Mouse (Mus musculus): Measurements from ENCODE around the gene Map3k12.

Map3k12 gene

DNA sequence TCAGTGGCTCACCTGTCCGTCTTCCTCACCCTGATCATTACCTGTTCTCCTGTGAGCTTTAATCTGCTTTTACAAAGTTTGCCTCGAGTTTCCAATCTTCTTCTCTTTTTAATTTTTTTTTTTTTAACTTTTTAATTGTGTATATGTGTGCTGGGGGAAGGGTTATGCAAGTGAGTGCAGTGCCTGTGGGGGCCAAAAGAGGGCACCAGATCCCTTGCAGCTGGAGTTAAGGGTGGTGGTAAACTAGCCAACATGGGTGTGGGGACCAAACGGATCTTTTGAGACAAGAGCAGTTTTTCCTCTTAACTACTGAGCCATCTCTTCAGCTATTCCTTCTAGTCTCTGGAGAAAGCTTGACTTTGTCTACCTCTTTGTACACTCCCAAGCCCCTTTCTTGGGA, 11.1 kb upstream of the Map3k12 start:
- no peaks in the 10 kb centered on the region for H3K9me3 ChIP-seq (ENCODE audit: low read length)
- no peak overlapping the region for H3K4me3 ChIP-seq (replicated peaks; ENCODE audit: low read length)
- TF ChIP-seq NANOG (IDR thresholded peaks at IDR 0.05; ENCODE audit: borderline replicate concordance, low read length) (no peak), CTCF (conservative IDR thresholded peaks at IDR 0.05; ENCODE audit: low read length) (peak; percentile 88)
- peaks cover 80% of the 10 kb centered on the region for H3K36me3 ChIP-seq (ENCODE audit: insufficient read depth, low read length)
- no peaks in the 10 kb centered on the region for H3K27me3 ChIP-seq (ENCODE audit: insufficient read depth, low read length)
- H3K4me1 ChIP-seq (replicated peaks; ENCODE audit: low read depth, low read length), result peaks cover 8% of the 10 kb centered on the region

DNA sequence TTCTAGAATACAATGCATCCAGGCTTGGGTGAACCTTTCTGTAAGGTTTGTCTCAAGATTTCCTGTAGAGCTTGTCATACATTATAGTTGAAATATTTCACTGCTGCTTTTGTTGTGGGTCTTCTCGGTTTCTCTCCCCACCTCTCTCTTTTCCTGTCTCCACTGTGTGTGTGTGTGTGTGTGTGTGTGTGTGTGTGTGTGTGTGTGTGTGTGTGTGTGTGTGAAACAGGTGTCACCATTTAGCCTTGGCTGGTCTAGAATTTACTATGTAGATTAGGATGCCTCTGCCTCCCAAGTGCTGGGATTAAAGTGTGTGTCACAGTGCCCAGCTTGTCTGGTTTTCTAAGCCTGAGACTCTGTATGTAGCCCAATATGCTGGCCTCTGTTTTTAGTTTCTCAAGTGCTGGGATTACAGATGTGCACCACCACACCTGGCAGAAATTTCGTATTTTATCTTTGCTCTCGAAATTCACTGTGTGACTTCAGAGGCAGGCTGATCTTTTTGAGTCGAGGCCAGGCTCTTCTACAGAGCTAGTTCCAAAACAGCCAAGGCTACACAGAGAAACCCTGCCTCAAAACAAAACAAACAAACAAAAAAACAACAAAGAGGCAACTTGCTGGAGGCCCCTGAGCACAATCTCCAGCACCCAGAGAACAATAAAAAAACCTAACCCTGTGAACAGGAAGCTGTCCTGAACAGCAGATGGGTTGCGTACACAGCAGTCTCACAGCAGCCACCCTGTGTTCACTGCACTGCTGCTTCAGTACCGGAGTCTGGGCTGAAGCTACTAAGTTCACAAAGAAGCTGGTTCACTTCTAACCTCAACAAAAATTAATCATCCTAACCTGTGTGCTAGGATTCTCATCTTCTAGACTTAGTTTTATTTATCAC, 9.5 kb upstream of the Map3k12 start:
- Histone ChIP-seq H3K4me1 (replicated peaks; ENCODE audit: low read depth, low read length) (peaks cover 21% of the 10 kb centered on the region), H3K36me3 (ENCODE audit: insufficient read depth, low read length) (peaks cover 84% of the 10 kb centered on the region), H3K9me3 (ENCODE audit: low read length) (no peaks in the 10 kb centered on the region), H3K4me3 (replicated peaks; ENCODE audit: low read length) (no peak overlapping the region), H3K27me3 (ENCODE audit: insufficient read depth, low read length) (no peaks in the 10 kb centered on the region)
- TF ChIP-seq POU5F1 (IDR thresholded peaks at IDR 0.05; ENCODE audit: borderline replicate concordance, low read length), result no peak
- no peak for TF ChIP-seq CTCF (conservative IDR thresholded peaks at IDR 0.05; ENCODE audit: low read length)
- TF ChIP-seq NANOG (IDR thresholded peaks at IDR 0.05; ENCODE audit: borderline replicate concordance, low read length), result no peak

DNA sequence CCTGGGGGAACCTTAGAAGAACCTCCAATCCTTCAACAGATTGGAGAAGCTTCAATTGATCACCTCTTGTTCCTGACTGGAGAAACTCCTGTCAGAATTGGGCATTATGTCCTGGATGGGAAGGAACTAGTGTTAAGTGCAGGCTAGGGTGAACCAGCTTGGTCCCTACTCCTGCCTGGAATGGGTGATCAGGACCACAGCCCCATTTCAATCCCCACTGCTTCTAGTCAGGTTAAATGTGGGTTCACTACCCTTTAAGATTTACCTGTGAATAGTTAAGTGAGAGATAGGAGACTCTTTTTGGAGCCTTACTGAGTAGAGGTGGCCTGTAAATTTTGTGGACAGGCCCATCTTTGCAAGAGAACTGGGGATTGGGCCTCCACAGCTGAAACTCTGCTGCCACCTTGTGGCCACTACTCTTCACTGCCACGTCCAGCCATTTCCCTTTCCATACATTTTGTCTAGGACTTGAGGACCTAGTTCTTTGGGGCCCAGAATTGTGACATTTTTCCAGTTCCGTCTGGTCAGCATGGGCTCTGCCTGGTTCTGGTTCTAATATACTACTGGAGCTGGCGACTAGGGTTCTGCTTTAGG, 8.1 kb upstream of the Map3k12 start, which contains the start of gene Npff:
Gene Npff (minus strand): TSS at position 51 of the 594 bp plus-strand sequence.
- Histone ChIP-seq H3K36me3 (ENCODE audit: insufficient read depth, low read length) (peaks cover 86% of the 10 kb centered on the region), H3K27me3 (ENCODE audit: insufficient read depth, low read length) (no peaks in the 10 kb centered on the region), H3K9me3 (ENCODE audit: low read length) (no peaks in the 10 kb centered on the region), H3K4me1 (replicated peaks; ENCODE audit: low read depth, low read length) (peaks cover 35% of the 10 kb centered on the region), H3K4me3 (replicated peaks; ENCODE audit: low read length) (no peak within 1 kb of the TSS)
- TF ChIP-seq NANOG (IDR thresholded peaks at IDR 0.05; ENCODE audit: borderline replicate concordance, low read length) (no peak), POU5F1 (IDR thresholded peaks at IDR 0.05; ENCODE audit: borderline replicate concordance, low read length) (no peak), CTCF (conservative IDR thresholded peaks at IDR 0.05; ENCODE audit: low read length) (peak; percentile 96)

DNA sequence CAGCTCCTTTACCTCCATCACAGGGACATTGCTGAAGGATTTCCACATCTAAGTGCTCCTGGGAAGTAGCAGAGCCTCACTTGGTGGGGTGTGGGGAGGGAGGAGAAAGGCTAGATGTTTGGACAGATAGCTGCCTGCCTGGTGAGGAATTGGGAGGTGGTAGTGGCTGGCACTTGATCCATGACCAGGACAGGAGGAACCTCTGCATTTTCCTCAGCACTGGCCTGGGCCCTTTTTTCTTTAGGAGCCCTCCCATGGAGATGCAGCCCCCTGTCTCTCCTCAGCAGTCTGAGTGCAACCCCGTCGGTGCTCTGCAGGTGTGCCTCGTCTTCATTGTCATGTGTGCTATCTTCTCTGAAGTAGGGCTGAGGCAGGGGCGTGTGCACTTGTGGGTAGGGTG, 4.6 kb upstream of the Map3k12 start:
- Histone ChIP-seq H3K4me1 (replicated peaks; ENCODE audit: low read depth, low read length) (peaks cover 52% of the 10 kb centered on the region), H3K27me3 (ENCODE audit: insufficient read depth, low read length) (no peaks in the 10 kb centered on the region), H3K36me3 (ENCODE audit: insufficient read depth, low read length) (peaks cover 65% of the 10 kb centered on the region), H3K4me3 (replicated peaks; ENCODE audit: low read length) (no peak overlapping the region), H3K9me3 (ENCODE audit: low read length) (no peaks in the 10 kb centered on the region)
- no peak for TF ChIP-seq NANOG (IDR thresholded peaks at IDR 0.05; ENCODE audit: borderline replicate concordance, low read length)

DNA sequence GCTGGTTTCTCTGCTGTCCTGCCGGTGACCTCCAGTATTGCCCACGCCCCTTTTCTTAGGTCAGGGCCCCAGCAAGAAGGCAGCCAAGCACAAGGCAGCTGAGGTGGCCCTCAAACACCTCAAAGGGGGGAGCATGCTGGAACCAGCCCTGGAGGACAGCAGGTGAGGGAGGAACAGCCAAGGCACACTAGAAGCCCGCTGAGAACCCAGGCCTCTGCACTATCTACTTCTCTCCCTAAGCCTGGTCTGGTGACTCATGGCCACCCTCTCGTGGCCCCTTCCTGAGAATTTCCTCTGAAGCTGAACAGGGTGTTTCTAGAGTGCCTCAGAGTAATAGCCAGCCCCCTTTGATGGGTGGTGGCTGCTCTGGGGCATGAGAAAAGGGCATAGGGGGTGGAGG, 3.6 kb upstream of the Map3k12 start:
- no peaks in the 10 kb centered on the region for H3K9me3 ChIP-seq (ENCODE audit: low read length)
- H3K27me3 ChIP-seq (ENCODE audit: insufficient read depth, low read length), result no peaks in the 10 kb centered on the region
- H3K4me1 ChIP-seq (replicated peaks; ENCODE audit: low read depth, low read length), result peaks cover 62% of the 10 kb centered on the region
- TF ChIP-seq CTCF (conservative IDR thresholded peaks at IDR 0.05; ENCODE audit: low read length), result no peak
- no peak for TF ChIP-seq POU5F1 (IDR thresholded peaks at IDR 0.05; ENCODE audit: borderline replicate concordance, low read length)
- TF ChIP-seq NANOG (IDR thresholded peaks at IDR 0.05; ENCODE audit: borderline replicate concordance, low read length), result no peak
- H3K4me3 ChIP-seq (replicated peaks; ENCODE audit: low read length), result peak overlapping the region; percentile 26
- peaks cover 58% of the 10 kb centered on the region for H3K36me3 ChIP-seq (ENCODE audit: insufficient read depth, low read length)

DNA sequence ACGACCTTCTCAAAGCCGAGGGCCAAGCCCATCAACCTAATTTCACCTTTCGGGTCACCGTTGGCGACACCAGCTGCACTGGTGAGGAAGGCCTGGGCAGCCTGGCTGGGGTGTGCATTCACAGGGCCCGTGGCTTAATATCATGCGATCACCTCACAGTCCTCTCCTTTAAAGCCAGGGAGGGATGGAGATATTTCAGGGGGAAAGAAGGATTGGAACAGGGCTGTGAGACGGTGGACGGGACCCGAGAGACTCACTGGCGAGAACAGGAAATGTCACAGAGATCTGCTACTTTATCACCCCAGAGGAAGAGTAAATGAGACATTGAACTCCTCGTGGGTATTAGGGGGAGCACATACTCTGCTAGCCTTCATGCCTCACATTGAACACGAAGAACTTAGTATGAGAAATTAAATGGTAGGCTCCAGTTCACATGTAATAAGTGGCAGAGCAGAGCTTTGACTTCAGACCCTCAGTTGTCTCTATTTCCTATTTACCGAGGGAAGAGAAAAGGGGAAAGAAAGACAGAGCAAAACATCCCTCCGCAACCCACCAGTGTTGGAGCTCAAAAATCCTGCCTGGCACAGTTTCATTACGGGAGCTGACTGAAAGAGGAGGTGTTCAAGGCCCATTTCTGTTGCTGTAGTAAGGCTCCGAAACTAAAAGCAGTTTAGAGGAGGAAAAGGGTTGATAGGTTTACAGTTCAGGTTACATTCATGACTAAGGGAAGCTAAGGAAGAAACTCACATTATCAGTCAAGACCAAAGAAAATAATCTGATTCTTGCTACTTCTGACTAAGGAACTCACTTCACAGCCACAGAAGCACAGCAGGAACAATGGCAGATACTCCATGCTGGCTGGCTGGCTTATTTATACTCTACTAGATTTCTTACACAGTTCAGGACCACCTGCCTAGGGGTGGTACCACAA, 2.6 kb upstream of the Map3k12 start:
- Histone ChIP-seq H3K4me1 (replicated peaks; ENCODE audit: low read depth, low read length) (peaks cover 65% of the 10 kb centered on the region), H3K4me3 (replicated peaks; ENCODE audit: low read length) (peak overlapping the region; percentile 86), H3K36me3 (ENCODE audit: insufficient read depth, low read length) (peaks cover 49% of the 10 kb centered on the region), H3K9me3 (ENCODE audit: low read length) (no peaks in the 10 kb centered on the region), H3K27me3 (ENCODE audit: insufficient read depth, low read length) (no peaks in the 10 kb centered on the region)
- TF ChIP-seq NANOG (IDR thresholded peaks at IDR 0.05; ENCODE audit: borderline replicate concordance, low read length) (no peak), CTCF (conservative IDR thresholded peaks at IDR 0.05; ENCODE audit: low read length) (no peak), POU5F1 (IDR thresholded peaks at IDR 0.05; ENCODE audit: borderline replicate concordance, low read length) (no peak)

DNA sequence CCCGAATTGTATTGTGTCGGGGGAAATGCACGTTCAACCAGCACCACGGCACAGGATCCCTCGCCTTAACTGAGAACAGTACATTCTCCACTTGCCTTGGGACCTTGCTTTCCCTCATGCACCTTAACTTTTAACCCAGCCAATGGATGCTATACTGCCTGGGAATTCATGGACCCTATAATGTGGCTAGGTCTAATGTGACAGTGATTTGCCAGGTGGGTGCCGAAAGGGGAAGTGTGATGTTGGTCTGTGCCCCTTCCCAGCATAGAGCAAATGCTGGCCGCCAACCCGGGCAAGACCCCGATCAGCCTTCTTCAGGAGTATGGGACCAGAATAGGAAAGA, 2.0 kb upstream of the Map3k12 start:
- Histone ChIP-seq H3K4me3 (replicated peaks; ENCODE audit: low read length) (peak overlapping the region; percentile 86), H3K36me3 (ENCODE audit: insufficient read depth, low read length) (peaks cover 43% of the 10 kb centered on the region), H3K4me1 (replicated peaks; ENCODE audit: low read depth, low read length) (peaks cover 59% of the 10 kb centered on the region), H3K27me3 (ENCODE audit: insufficient read depth, low read length) (no peaks in the 10 kb centered on the region), H3K9me3 (ENCODE audit: low read length) (no peaks in the 10 kb centered on the region)
- TF ChIP-seq NANOG (IDR thresholded peaks at IDR 0.05; ENCODE audit: borderline replicate concordance, low read length) (no peak), CTCF (conservative IDR thresholded peaks at IDR 0.05; ENCODE audit: low read length) (no peak), POU5F1 (IDR thresholded peaks at IDR 0.05; ENCODE audit: borderline replicate concordance, low read length) (no peak)

All from E14TG2a.4 (cell line).